9 mouse cellular contexts compared by ENCODE assay signal in the genomic region with DNA sequence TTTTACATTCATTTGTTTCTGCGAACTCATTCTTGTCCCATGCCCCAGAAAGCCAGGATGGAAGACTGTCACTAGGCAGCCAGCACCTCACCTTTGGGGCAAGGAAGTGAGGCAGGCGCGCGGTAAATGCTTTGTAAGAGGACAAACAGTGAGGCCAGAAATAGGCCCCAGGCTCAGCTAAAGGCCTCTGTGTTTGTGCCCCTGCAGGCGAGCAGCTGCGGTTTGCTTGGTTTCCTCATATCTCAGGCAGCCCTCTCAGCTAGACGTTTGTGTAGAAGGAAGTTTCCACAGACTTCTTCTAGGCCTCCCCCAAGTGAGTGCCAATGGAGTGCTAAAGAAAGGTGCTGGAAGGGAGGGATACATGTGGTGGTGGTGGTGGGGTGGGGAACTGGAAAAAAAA. TPM values are rescaled to one million over a fixed set of nuclear protein-coding genes. Genes with fewer than 3 reads are reported as not detected.
DNase-seq lines count a peak whose midpoint lies in the region; ATAC-seq lines count a peak whose summit lies in the region.
"Had no signal": no experiment of that assay in that cellular context is flagged by ENCODE, and none has a peak within 500 bp of the region (broad histone marks: within the 10 kb centered on the region; RNA-seq: fewer than 3 reads in every experiment).

No protein-coding gene starts in this region.

- no peaks in the 10 kb centered on the region for H3K9me3 ChIP-seq in midbrain, embryonic 11.5 days (ENCODE audit: control insufficient read depth, low read length)

- no peaks in the 10 kb centered on the region for H3K36me3 ChIP-seq in midbrain, embryonic 11.5 days (ENCODE audit: control insufficient read depth, insufficient read depth, low read length)

- no peak overlapping the region for H3K4me3 ChIP-seq in midbrain, embryonic 11.5 days (ENCODE audit: low read depth, low read length)
- H3K4me3 ChIP-seq: erythroblast, embryonic 14.5 days had no signal

- peak; percentile 89 for ATAC-seq in hematopoietic stem cell, adult 5-6 weeks (replicated peaks in 1 of 2; ENCODE audit: insufficient read depth in 1 of 2, low FRiP score in 2 of 2, low TSS enrichment in 1 of 2, low read depth in 1 of 2, poor library complexity in 2 of 2, severe bottlenecking in 2 of 2)
- no peak for ATAC-seq in midbrain, embryonic 11.5 days (ENCODE audit: low FRiP score)

- no peak overlapping the region for H3K27ac ChIP-seq in midbrain, embryonic 11.5 days (ENCODE audit: low read depth, low read length)

- WGBS in midbrain, embryonic 11.5 days, result 80% methylated on average over 7 of the region's 7 CpGs

- peak; percentile 52 to 64 for DNase-seq in spleen, adult 18-20 months
- no peak for DNase-seq in spleen, adult 12 weeks (ENCODE audit: low spot score)
- peak; percentile 61 to 68 for DNase-seq in natural killer cell, adult 2 months (ENCODE audit: low spot score in 2 of 2)
- DNase-seq in thymus, postnatal 36 days, result peak; percentile 64 to 75
- DNase-seq in yolk sac, embryonic 10.5 days (ENCODE audit: low spot score), result no peak
- no peak for DNase-seq in midbrain, embryonic 11.5 days (ENCODE audit: low spot score, missing footprints)
- DNase-seq in retina, postnatal 1 day, result no peak

- no peaks in the 10 kb centered on the region for H3K4me1 ChIP-seq in midbrain, embryonic 11.5 days (ENCODE audit: control insufficient read depth, insufficient read depth, low read length)

- H3K4me2 ChIP-seq in midbrain, embryonic 11.5 days, result no peak overlapping the region

- H3K27me3 ChIP-seq in midbrain, embryonic 11.5 days (ENCODE audit: control insufficient read depth, insufficient read depth, low read length), result no peaks in the 10 kb centered on the region

- no peak overlapping the region for H3K9ac ChIP-seq in midbrain, embryonic 11.5 days (ENCODE audit: low read length)

RNA-seq across cellular contexts. Expression of a gene that starts 18.0 kb away (rescaled TPM):
- total RNA-seq in hematopoietic stem cell, adult 5-6 weeks (2017), result 644 and 1,558 TPM in 2 replicates
- 5,801 and 6,146 TPM in 2 replicates for polyA plus RNA-seq in midbrain, embryonic 11.5 days (2014; fragmentation: Nextera tagmentation; extraction: Ambion mirVana)

RNA-seq across cellular contexts. Expression of a gene that starts 37.0 kb away (rescaled TPM):
- 0.74 and 2.8 TPM in 2 replicates for total RNA-seq in hematopoietic stem cell, adult 5-6 weeks (2017)
- 0.14 TPM in 1 of 2 replicates, not detected in the other for polyA plus RNA-seq in midbrain, embryonic 11.5 days (2014; fragmentation: Nextera tagmentation; extraction: Ambion mirVana)
- polyA plus RNA-seq: erythroblast, embryonic 14.5 days had no signal

Comparison
In these comparisons a context has a peak if more than half of its experiments do, and no peak if none do; other contexts are left out.
1. DNase-seq: peak in spleen, adult 18-20 months (2 of 2), natural killer cell, adult 2 months (2 of 2) and thymus, postnatal 36 days (2 of 2); none in spleen, adult 12 weeks (single experiment), yolk sac, embryonic 10.5 days (single experiment), midbrain, embryonic 11.5 days (single experiment) and retina, postnatal 1 day (single experiment).